Mouse (Mus musculus) ES-CJ7 (cell line): ENCODE data around the gene Slc52a3.
A peak's percentile ranks its signal among the peaks of the same experiment; 100 is the strongest.

Experiments used
- DNase-seq: peaks from one replicate; pipeline ENCODE4 v3.0.0; 2011; ENCODE audit warnings: low read depth, low spot score

Gene Slc52a3

DNA sequence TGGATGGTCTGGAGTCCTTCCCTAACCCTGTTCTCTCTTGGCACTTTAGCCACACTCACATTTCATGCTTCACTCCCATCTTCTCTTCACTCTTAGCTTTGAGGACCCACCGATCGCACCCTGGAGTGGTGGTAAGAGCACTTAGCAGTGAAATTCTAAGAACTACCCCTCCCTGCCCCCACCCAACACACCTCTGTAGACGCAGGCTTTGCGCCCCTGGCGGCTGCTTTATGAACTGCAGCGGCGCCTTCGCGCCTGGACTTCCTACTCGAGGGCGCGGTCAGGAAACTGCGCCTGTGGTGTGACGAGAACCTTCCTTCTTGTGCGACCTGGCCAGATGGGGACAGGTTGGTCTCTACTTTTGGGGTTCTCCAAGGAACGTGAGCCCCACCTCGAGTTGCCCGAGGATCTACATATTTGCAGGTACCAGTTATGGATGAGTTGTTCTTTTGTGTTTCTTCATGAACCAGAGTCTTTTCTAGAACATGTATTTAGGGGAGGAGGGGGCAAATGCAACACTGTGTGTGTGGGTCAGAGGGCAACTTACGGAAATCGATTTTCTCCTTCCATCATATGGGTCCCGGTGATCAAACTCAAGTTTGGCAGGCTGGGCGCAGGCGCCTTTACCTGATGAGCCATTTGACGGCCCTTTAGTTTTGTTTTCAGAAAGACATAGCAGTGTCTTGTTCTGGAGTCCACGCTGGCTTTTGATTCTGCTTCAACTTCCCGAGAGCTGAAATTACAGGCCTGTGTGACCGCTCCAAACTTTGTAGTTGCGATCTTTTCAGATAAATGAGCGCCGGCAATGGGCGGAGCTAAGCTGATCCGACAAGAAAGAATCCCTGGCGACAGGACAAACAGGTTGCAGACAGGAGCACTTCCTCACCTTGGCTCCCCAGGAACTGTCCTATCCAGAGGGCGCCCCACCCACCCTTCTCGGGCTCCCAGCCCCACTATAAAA is at the start of gene Slc52a3:
Slc52a3 (plus strand) TSS at position 283 of the 961 bp plus-strand sequence.
- peak; percentile 89 for DNase-seq

DNA sequence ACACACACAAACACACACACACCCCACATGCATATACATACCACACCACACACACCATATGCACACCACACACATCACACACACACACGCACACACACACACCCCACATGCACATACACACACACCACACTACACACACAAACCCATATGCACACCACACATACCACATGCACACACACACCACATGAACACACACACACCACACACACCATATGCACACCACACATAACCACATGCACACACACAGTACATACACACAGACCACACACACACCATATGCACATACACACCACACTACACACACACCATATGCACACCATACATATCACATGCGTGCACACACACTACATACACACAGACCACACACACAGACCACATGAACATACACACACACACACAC is 48.7 kb upstream of the Slc52a3 start:
- no peak for DNase-seq

DNA sequence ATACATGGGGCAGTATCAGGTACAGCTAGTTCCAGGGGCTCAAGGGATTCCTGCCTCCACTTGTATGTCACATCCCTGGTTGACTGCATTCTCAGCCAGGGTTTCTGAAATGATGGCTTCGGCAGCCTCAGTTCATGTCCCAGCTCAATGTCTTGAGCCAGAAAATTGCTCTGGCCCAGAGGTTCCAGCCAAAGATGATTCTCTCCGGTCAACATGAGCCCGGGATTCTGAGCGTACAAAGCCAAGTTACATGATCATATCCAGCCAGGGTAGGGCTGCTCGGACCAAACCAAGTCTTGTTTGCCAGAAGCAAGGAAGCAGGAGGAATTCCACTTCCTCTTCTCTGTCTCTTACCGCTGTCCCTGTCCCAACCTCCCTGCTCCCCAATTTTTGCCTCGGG is 48.0 kb upstream of the Slc52a3 start:
- no peak for DNase-seq

DNA sequence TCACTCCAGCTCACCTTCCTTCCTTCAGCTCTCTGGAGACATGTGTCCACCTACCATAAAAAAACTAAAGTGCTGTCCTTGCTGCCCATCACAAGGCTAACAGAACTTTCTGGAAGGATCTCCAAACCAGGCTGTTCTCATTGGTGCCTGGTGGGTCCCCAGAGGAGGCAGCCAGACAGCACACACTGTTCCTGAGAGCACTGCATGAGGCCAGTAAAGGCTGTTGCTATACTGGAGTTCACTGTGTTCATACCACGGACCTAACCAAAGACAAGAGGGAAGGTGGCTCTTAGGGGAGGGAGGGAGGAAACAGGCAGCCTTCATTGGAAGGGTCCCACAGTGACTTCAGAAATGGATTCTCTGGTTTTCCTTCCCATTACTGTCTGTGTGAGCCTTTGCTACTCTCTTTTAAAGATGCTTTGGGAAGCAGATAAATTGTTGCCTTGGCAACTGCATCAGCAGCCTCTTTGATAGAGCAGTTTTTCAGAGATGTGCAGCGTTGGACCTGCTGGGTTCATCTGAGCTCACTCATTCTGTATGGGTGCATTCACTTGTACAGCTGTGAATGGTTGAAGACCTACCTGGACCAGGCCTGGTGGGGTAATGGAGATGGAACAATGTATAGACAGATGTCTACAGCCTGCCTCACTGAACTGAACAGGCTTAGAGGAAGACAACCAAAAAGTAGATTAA is 47.1 kb upstream of the Slc52a3 start:
- DNase-seq = no peak

DNA sequence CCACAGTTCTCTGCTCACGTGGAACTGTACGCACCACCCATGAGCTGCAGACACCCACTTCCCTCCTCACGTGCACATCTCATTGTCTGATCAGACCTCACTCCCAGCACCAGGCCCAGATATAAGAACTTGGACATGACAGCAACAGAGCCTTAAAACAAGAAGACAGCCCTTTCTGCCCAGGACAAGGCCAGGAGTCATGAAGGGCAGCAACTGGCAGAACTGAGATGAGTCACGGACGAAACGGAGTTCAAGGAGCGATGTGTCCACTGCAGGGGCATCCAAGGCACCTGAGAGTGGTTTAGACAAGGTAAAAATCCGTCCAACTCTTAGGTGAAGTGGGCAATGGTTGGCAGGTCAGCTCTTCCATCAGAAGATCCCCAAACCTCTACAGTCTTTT is 42.6 kb upstream of the Slc52a3 start:
- no peak for DNase-seq

DNA sequence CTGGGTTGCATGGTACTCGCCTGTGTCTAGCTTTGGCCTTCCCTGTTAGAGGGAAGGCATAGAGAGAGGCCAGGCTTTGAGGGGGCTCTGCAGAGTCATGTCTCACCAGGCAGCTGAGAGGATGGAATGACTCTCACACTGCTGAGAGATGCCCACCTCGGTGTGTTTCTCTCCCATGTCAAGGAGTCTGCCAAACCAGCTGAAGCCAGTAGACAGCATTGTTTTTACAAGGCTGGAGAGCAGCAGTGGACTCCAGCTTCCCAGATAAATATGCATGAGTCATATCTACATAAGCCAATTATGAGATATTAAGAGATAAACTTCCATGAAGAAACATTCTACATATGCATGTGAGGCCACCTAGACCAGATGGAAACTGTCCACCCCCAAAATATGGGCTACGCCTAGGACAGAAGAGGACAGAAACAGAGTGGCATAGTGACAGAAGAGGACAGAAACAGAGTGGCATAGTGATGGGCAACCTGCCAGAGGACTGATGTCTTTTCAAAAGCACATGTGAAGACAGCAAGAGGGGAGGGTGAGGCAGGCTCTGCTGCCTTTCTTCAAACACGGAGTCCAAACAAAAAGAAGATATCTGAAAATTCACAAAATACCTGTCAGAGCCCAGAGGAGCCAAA is 39.7 kb upstream of the Slc52a3 start:
- DNase-seq = no peak

DNA sequence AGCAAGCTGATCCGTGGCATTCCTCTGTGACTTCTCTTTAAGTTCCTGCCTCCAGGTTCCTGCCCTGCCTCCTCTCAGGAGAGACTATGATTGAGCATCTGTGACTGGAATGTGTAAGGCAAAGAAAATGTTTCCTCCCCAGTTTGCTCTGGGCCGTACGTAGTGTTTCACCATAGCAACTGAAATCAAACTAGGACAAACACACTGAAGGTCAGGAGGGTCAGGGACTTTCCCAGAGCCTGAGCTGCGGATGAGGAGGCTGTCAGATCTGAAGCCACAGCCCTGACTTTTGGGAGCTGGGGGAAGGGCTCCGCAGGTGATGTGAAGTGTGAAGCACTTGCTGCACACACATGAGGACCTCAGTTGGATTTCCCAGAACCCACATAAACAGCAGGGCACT is 37.0 kb upstream of the Slc52a3 start:
- DNase-seq = peak; percentile 30

DNA sequence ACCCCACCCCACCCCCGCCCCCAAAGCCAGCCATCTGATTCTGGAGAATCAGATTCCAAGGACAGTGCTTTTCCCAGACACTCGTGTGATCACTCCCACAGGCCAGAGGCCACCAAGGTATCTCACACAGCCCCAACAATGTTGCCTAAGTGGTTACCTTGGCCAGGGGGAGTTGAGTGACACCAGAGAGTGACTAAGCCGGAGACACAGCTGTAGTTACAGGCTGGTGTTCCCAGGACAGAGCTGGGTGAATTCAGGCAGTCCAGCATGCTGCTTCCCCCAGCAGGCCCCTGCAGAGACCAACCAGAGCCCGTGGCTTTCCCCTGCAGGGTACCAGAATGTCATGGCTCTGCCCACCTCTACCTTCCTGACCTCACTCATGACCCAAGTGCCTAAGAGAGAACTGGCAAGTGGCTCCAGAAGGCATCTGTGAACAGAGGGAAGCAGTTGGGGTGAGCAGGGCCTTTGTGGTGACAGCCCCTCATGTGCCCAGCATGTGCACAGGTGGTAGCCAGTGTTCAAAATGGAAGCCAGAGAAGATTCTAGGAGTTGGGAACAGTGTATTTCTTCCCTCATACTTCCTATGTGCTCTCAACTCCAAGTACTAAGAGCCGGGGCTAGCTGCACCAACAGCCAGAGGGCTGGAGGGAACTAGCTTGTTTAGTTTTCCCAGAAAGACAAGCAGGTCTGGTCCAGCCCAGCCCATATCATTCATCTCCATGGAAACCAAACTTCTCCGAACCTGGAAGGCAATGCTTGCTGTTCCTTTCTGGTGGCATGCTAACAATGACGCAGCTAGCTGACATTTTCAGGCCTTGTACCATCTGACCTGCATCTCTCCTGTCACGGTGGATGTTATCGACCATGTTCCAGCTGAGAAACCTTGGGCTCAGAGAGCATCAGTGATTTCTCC is 34.8 kb upstream of the Slc52a3 start:
- no peak for DNase-seq

DNA sequence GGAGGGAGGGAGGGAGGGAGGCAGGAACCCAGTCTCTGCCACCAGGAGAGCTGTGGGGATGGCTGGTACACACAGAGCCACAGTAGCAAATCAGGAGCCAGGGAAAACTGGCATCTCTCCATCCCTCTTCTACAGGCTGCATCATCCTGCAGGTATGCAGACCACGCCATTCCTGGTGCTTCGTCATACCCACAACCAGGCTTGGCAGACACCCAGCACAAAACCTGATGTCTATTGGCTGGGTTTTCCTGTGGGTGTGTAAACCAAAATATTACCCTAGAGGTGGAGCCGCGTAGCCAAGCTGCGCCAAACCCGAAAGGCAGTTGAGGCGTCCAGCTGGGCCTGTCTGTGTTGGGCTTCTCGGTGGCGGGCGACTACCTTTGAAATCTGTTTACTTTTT is 33.8 kb upstream of the Slc52a3 start:
- DNase-seq = no peak

DNA sequence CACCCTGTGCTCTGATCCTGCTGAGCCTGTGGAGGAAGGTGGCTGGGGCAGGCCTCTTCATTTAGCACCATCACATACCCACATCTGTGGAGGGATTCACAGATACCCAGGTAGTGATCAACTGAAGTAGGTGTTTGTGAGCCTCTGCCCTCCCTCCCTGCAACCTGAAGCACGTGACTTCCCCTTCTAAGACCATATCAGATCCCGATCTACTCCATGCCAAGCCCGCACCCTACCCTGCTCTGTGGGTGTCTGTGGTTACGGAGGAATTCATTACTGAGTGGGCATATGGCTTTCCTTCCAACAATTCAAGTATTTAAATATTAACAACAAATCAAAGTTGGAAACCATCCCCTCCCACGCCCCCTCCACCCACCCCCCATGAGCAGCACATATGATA is 33.0 kb upstream of the Slc52a3 start:
- no peak for DNase-seq

DNA sequence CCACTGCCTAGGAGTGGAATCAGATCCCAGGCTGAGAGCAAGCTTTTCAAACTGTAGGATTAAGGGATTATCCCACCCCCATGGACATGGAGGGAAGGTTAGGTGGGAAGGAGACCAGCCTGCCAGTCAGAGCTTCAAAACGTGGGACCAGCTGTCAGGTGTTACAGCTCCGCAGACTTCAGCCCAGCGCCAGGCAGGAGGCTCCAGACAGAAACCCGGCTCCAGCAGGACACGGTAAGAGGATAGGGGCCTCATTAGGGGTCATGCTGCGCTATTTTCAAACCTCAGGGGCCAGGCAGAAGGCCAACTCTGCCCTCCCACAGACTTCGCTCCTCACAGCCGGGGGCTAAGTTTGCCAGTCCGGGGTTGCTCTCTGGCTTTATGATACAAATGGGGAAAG is 32.3 kb upstream of the Slc52a3 start:
- no peak for DNase-seq

DNA sequence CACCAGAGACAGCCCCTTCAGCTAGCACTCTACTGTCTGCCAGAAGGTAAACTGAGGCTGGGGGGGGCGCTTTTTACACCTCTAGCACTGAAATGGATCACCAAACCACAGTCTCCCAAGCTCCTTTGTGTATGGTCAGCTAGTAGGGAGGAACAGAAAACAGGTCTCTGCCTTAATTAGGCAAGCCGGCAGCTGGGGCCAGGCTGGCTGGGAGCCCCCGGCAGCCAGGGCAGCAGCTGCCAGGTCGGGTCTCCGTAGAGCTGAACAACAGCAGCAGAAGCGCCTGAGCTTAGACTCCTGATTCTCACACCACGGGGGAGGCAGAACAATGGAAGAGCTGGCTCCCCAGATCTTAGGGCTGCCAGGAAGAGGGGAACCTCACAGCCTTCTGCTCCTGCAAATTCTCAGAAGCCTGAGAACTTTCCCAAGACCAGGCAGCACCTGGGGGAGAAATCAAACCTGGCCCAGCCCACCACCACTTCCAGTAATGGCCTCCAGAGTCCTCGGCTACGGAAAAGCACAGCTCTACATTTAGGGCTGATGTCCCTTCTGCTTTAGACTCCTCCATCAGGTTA is 29.0 kb upstream of the Slc52a3 start:
- no peak for DNase-seq

DNA sequence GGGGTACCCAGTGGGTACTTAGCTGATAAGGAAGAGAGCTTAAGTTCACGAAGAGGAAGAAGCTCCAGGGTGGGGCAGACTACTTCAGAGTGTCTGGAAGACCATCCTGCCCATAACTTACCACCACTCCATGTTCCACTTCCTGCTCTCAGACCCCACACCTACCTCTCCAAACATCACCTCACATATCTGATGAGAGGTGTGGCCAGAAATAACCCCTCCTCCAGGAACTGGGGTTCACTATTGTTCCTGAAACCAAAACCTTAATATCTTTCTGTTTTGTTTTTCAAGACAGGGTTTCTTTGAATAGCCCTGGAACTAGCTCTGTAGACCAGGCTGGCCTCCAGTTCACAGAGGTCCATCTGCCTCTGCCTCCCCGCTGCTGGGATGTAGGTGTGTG is 28.5 kb upstream of the Slc52a3 start:
- DNase-seq = no peak

DNA sequence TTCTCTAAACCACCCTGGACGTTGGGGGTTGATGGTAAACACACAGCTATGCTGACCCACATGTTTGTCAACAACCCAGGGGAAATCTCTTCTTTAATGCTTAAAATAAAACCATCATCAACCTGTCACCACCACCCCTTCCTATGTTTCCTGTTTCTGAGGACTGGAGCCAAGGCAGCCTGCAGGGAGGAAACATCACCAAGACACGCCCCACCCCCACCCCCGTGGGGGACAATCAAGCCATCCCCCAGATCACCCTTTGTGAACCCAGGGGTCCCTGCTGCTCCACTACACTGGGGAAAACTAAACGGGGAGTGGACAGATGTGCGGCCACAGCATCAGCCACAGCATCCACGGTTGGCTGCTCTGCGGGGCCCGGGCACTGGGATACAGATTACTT is 27.9 kb upstream of the Slc52a3 start:
- no peak for DNase-seq

DNA sequence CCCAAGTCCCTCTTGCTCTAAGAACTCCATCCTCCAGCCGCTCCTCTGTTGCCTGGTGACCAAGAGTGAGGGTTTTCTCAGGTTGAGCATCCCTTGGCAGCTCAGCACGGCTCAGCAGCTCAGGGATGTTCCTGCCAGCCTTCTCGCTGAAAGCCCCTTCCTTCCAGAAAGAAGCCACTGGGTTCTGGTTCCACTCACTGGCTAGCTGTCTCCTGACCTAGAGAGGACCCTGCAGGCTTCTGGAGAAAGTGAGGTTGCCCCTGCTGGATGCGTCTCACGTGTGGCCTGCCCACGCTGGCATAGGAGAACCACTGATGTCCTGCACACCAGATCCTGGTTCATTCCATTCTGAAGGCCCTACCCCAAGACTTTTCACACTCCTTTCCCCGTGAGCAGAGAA is 27.3 kb upstream of the Slc52a3 start:
- DNase-seq = no peak

DNA sequence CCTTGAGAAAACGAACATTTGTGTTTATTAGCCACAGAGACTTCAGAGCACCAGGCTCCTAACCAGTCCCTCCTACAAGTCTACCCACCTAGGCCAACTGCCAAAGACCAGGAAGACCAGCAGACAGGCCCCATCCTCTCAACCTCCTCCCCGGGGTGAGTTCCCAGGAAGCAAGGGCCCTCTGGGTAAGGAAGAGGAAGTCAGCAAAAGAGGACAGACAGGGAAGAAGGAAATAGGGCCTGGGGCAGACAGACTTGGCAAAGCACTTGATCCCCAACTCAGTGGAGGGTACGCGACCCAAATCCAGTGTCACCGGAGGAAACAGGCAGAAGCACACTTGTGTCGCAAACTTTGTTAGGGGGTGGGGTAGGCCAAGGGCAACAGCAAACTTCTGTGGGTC is 26.9 kb upstream of the Slc52a3 start:
- DNase-seq = no peak

DNA sequence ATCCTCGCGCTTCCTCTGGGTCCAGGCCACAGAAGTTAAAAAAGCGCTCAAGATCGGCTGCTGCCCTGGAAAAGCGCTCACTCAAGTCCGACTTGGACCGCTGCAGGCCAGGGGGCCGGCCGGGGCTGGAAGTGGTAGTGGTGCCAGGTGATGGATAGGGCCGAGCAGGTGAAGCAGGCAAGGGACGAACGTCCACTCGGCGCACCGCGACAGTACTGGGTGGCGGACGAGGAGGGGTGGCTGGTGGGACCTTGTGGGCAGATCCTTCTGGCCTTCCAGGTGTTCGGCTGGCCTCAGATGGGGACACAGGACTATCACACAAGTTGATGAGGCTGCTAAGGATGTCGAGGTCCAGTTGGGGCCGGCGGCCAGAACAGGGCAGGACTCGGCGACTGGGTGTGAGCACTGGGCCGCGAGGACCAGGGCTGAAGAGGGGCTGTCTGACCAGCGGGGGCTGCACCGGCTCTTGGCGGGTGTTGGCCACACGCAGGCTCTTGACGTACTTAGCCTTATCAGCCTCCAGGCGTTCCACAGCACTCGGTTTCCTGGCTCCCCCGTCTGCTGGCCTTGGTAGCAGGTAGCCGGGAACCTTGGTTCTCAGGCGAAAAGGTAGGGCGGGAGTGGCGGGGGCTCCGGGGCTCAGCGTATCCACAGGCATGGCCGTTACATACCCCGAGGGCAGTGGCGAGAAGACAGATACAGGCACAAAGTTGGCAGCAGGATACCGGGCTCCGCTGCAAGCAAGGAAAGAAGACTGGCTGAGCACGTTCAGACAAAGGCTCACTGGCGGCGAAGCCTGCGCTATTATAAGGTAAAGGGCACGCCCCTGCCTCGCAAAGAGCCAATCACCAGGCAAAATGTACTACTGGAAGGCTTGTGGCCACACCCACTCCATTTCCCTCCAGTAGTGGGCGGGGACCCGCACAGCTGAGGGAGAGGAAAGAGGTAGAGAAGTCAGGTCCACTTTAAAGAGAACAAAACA is 25.8 kb upstream of the Slc52a3 start:
- peak; percentile 93 for DNase-seq

DNA sequence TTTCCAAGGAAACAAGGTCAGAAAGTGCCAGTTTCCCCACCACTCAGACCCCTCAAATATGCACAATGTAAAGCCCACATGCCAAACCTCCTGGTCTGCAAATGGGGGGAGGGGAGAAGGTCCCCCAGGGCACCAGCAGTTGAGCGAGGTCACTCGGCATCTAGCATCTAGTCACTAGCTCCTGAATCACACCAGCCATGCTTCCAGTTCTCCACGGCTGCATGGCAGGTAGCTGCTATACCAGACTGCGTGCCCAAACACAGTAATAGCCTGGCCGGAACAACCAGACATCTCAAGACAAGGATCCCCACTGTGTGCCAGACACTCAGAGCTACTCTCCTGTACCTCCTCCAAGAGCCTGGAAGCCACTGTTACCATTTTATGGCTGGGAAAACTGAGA is 24.6 kb upstream of the Slc52a3 start:
- DNase-seq = no peak

DNA sequence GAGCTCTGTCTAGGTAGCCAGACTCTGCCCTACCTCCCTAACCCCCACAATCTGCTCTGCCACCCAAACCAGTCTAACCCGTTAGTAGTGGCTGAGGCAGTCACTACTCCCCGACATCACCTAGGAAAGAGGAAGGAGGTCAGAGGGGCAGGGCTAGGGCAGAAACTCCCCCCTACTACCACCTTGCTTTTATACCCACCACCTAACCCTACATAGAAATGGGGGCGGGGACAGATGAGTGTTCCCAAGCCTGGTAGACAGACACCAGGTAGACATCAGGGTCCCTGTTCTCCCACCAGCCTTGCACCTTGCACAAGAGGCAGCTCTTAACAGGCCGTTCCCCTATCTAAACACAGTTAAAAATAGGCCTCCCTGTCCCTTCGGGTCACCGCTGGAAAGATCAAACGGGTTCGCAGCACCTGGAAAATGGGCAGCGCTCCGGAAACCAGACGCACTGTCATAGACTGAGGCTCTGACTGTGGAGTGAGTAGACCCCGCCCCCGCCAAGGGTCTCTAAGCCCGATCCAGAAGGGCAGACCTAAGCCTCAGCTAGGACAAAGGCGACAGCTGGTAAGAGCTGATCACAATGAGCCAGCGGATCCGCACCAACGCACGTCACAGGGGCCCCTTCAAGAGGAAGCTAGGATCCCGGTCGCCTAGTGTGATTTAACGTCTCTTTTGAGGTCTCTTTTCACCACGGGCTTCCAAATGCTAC is 23.3 kb upstream of the Slc52a3 start:
- peak; percentile 62 for DNase-seq
